Mouse (Mus musculus): ENCODE measurements around the gene Kctd3. TPM values are rescaled to one million over a fixed set of nuclear protein-coding genes. Genes with fewer than 3 reads are reported as not detected.
"Not testable (repeated sequence)": the region's sequence is repeated elsewhere in the genome, so short reads cannot be mapped to it uniquely, and the experiment has no call there.

Kctd3 gene
- polyA plus RNA-seq, 1 experiment = 60.9 TPM

DNA sequence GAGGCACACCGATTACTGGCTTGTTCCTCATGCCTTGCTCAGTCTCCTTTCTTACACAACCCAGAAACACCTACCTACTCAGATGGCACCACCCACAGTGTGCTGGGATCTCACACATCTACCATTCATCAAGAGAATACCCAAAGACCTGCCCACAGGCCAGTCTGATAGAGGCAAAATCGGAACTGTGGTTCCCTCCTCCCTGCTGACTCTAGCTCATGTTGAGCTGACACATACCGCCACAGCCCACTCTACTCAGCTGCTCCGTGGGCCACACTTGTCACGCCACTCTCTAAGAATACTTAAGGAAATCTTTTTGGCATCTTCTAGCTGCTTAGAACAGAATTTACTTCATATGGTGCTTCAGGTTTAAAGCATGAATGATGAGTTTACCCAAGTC is 31.7 kb upstream of the Kctd3 start:
- Histone ChIP-seq H3K9me3 (replicated peaks; ENCODE audit: control insufficient read depth, insufficient read depth, low read length, poor library complexity, severe bottlenecking) (no peaks in the 10 kb centered on the region), H3K4me3 (ENCODE audit: low read depth, low read length) (no peak overlapping the region), H3K36me3 (ENCODE audit: control insufficient read depth, insufficient read depth, low read length, poor library complexity, severe bottlenecking) (no peaks in the 10 kb centered on the region), H3K27me3 (ENCODE audit: control insufficient read depth, insufficient read depth, low read length, poor library complexity, severe bottlenecking) (no peaks in the 10 kb centered on the region), H3K27ac (ENCODE audit: insufficient read depth, low read length) (no peak overlapping the region), H3K9ac (ENCODE audit: low read depth, poor library complexity, severe bottlenecking) (no peak overlapping the region), H3K4me1 (ENCODE audit: control insufficient read depth, insufficient read depth, low read length) (no peaks in the 10 kb centered on the region)
- TF ChIP-seq EP300 (IDR thresholded peaks at IDR 0.05; ENCODE audit: insufficient read depth, low read depth, low read length) (no peak), CTCF (IDR thresholded peaks at IDR 0.05; ENCODE audit: low read depth, low read length) (no peak), POLR2A (IDR thresholded peaks at IDR 0.05; ENCODE audit: insufficient read depth, low read length) (no peak)

DNA sequence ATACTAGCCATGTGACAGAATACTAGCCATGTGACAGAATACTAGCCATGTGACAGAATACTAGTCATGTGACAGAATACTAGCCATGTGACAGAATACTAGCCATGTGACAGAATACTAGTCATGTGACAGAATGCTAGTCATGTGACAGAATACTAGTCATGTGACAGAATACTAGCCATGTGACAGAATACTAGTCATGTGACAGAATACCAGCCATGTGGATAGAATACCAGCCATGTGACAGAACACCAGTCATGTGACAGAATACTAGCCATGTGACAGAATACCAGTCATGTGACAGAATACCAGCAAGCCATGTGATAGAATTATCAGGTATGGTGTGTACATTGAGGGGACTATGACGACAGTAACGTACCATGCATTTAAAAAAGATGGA is 25.2 kb upstream of the Kctd3 start:
- H3K36me3 ChIP-seq (ENCODE audit: control insufficient read depth, insufficient read depth, low read length, poor library complexity, severe bottlenecking); H3K9ac ChIP-seq (ENCODE audit: low read depth, poor library complexity, severe bottlenecking); H3K27me3 ChIP-seq (ENCODE audit: control insufficient read depth, insufficient read depth, low read length, poor library complexity, severe bottlenecking); H3K4me3 ChIP-seq (ENCODE audit: low read depth, low read length); H3K27ac ChIP-seq (ENCODE audit: insufficient read depth, low read length); H3K9me3 ChIP-seq (replicated peaks; ENCODE audit: control insufficient read depth, insufficient read depth, low read length, poor library complexity, severe bottlenecking); H3K4me1 ChIP-seq (ENCODE audit: control insufficient read depth, insufficient read depth, low read length): not testable (repeated sequence)

DNA sequence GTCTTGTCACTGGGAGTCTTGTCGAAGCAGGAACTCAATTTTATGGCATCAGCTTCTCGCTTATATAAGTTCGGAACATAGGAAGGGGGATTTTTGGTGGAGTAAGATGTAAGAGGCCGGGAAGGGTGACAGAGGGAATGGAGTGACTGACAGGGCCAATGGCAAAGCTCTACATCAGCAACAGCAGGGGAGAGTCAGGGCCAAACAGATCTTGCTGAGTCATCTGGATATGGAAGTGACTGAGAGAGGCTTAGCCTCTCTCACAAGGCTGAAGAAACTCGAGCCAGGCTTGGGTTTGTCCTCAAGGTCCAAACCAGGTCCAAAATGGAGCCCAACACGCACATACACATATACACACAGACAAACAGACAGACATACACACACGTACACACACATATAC is 23.3 kb upstream of the Kctd3 start:
- TF ChIP-seq EP300 (IDR thresholded peaks at IDR 0.05; ENCODE audit: insufficient read depth, low read depth, low read length) (no peak), CTCF (IDR thresholded peaks at IDR 0.05; ENCODE audit: low read depth, low read length) (no peak), POLR2A (IDR thresholded peaks at IDR 0.05; ENCODE audit: insufficient read depth, low read length) (no peak)
- Histone ChIP-seq H3K9ac (ENCODE audit: low read depth, poor library complexity, severe bottlenecking) (no peak overlapping the region), H3K4me1 (ENCODE audit: control insufficient read depth, insufficient read depth, low read length) (no peaks in the 10 kb centered on the region), H3K27ac (ENCODE audit: insufficient read depth, low read length) (no peak overlapping the region), H3K9me3 (replicated peaks; ENCODE audit: control insufficient read depth, insufficient read depth, low read length, poor library complexity, severe bottlenecking) (no peaks in the 10 kb centered on the region), H3K4me3 (ENCODE audit: low read depth, low read length) (no peak overlapping the region), H3K27me3 (ENCODE audit: control insufficient read depth, insufficient read depth, low read length, poor library complexity, severe bottlenecking) (no peaks in the 10 kb centered on the region), H3K36me3 (ENCODE audit: control insufficient read depth, insufficient read depth, low read length, poor library complexity, severe bottlenecking) (no peaks in the 10 kb centered on the region)

DNA sequence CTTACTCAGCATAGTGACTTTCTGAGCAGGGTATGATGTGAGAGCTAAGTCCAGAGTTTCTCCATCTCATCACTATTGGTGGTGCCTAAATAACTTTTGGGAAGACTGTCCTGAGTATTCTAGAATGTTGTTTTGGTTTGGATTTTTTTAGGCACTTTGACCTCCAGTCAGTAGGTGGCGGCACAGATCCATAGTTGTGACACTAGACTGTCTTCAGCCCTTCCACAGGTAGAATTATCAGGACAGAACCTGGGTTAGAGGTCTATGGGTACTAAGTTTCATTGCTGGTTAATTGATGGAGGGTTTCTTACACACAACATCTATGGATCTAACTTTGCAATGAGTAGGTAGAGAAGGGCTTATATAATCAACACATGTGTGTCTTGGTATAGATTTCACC is 20.6 kb upstream of the Kctd3 start:
- Histone ChIP-seq H3K4me3 (ENCODE audit: low read depth, low read length) (no peak overlapping the region), H3K9ac (ENCODE audit: low read depth, poor library complexity, severe bottlenecking) (no peak overlapping the region), H3K36me3 (ENCODE audit: control insufficient read depth, insufficient read depth, low read length, poor library complexity, severe bottlenecking) (no peaks in the 10 kb centered on the region), H3K27ac (ENCODE audit: insufficient read depth, low read length) (no peak overlapping the region), H3K27me3 (ENCODE audit: control insufficient read depth, insufficient read depth, low read length, poor library complexity, severe bottlenecking) (no peaks in the 10 kb centered on the region), H3K9me3 (replicated peaks; ENCODE audit: control insufficient read depth, insufficient read depth, low read length, poor library complexity, severe bottlenecking) (no peaks in the 10 kb centered on the region), H3K4me1 (ENCODE audit: control insufficient read depth, insufficient read depth, low read length) (peaks cover 2% of the 10 kb centered on the region)
- TF ChIP-seq CTCF (IDR thresholded peaks at IDR 0.05; ENCODE audit: low read depth, low read length) (no peak), EP300 (IDR thresholded peaks at IDR 0.05; ENCODE audit: insufficient read depth, low read depth, low read length) (no peak), POLR2A (IDR thresholded peaks at IDR 0.05; ENCODE audit: insufficient read depth, low read length) (no peak)

DNA sequence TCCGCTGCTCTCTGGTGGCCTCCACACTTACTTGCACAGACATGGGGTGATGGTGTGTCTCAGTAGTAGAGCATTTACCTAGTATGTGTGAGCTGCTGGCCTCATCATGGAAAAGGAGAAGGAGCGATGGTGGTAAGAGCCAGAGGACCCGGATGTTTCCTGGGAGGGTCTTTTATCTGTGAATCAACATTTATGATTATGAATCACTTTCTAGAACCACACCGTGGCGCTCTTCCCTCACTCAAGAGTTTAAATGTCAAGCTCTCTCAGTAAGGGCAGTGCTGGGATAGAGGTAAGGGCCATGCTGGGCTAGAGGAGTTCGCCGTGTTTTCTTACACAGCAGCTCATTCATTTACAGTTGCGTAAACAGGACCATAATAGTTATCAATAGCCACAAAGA is 19.2 kb upstream of the Kctd3 start:
- H3K27me3 ChIP-seq (ENCODE audit: control insufficient read depth, insufficient read depth, low read length, poor library complexity, severe bottlenecking) = no peaks in the 10 kb centered on the region
- H3K27ac ChIP-seq (ENCODE audit: insufficient read depth, low read length) = no peak overlapping the region
- H3K4me1 ChIP-seq (ENCODE audit: control insufficient read depth, insufficient read depth, low read length) = peaks cover 4% of the 10 kb centered on the region
- TF ChIP-seq POLR2A (IDR thresholded peaks at IDR 0.05; ENCODE audit: insufficient read depth, low read length) (no peak), CTCF (IDR thresholded peaks at IDR 0.05; ENCODE audit: low read depth, low read length) (no peak), EP300 (IDR thresholded peaks at IDR 0.05; ENCODE audit: insufficient read depth, low read depth, low read length) (no peak)
- H3K9ac ChIP-seq (ENCODE audit: low read depth, poor library complexity, severe bottlenecking) = no peak overlapping the region
- H3K9me3 ChIP-seq (replicated peaks; ENCODE audit: control insufficient read depth, insufficient read depth, low read length, poor library complexity, severe bottlenecking) = no peaks in the 10 kb centered on the region
- H3K4me3 ChIP-seq (ENCODE audit: low read depth, low read length) = no peak overlapping the region
- H3K36me3 ChIP-seq (ENCODE audit: control insufficient read depth, insufficient read depth, low read length, poor library complexity, severe bottlenecking) = no peaks in the 10 kb centered on the region

DNA sequence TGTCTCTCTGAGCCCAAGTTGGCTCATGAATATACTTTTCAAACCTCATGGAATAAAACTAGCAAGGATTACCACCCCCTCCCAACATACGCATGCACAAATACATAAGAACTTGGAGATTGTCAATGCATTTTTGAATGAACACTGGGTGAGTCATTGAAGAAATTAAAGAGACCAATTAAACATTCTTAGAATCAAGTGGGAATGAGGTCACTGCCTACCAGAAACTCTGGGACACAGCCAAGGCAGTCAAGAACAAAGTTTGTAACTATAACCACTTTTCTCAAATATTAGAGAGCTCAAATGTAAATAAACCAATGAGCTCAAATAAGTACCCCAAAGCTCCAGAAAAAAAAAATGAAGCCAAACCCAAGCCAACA is 16.1 kb upstream of the Kctd3 start:
- H3K4me1 ChIP-seq (ENCODE audit: control insufficient read depth, insufficient read depth, low read length) = peaks cover 4% of the 10 kb centered on the region
- no peaks in the 10 kb centered on the region for H3K36me3 ChIP-seq (ENCODE audit: control insufficient read depth, insufficient read depth, low read length, poor library complexity, severe bottlenecking)
- H3K9ac ChIP-seq (ENCODE audit: low read depth, poor library complexity, severe bottlenecking) = no peak overlapping the region
- H3K27ac ChIP-seq (ENCODE audit: insufficient read depth, low read length) = no peak overlapping the region
- no peaks in the 10 kb centered on the region for H3K27me3 ChIP-seq (ENCODE audit: control insufficient read depth, insufficient read depth, low read length, poor library complexity, severe bottlenecking)
- no peak for TF ChIP-seq POLR2A (IDR thresholded peaks at IDR 0.05; ENCODE audit: insufficient read depth, low read length)
- TF ChIP-seq CTCF (IDR thresholded peaks at IDR 0.05; ENCODE audit: low read depth, low read length) = no peak
- TF ChIP-seq EP300 (IDR thresholded peaks at IDR 0.05; ENCODE audit: insufficient read depth, low read depth, low read length) = no peak
- H3K4me3 ChIP-seq (ENCODE audit: low read depth, low read length) = no peak overlapping the region
- H3K9me3 ChIP-seq (replicated peaks; ENCODE audit: control insufficient read depth, insufficient read depth, low read length, poor library complexity, severe bottlenecking) = no peaks in the 10 kb centered on the region; the same call in 1 of the 2 replicates
